Mouse (Mus musculus): ENCODE results near the gene Usp47. TPM values are rescaled to one million over a fixed set of nuclear protein-coding genes. Genes with fewer than 3 reads are reported as not detected.

The Usp47 gene
- polyA plus RNA-seq, 1 experiment, result 15.5 TPM

GRCm38 (mm10) chr7:111997441-111997840 is 25.9 kb upstream of the Usp47 start:
- Histone ChIP-seq H3K4me3 (ENCODE audit: insufficient read depth, low read depth, low read length) (no peak overlapping the region), H3K27ac (ENCODE audit: insufficient read depth, low read depth, low read length) (no peak overlapping the region), H3K36me3 (ENCODE audit: control insufficient read depth, insufficient read depth, low read length) (no peaks in the 10 kb centered on the region), H3K4me1 (ENCODE audit: control insufficient read depth, insufficient read depth, low read length) (no peaks in the 10 kb centered on the region), H3K27me3 (replicated peaks; ENCODE audit: control insufficient read depth, insufficient read depth, low read length) (no peaks in the 10 kb centered on the region)
- no peak for TF ChIP-seq POLR2A (IDR thresholded peaks at IDR 0.05; ENCODE audit: low read depth, low read length)
- no peak for TF ChIP-seq CTCF (conservative IDR thresholded peaks at IDR 0.05; ENCODE audit: insufficient read depth, insufficient read length, low read depth, low read length)
- DNase-seq, result no peak
- WGBS, result 68% methylated on average over 2 of the region's 2 CpGs

- Histone ChIP-seq H3K4me1 (ENCODE audit: control insufficient read depth, insufficient read depth, low read length) (no peaks in the 10 kb centered on the region), H3K27ac (ENCODE audit: insufficient read depth, low read depth, low read length) (no peak overlapping the region), H3K4me3 (ENCODE audit: insufficient read depth, low read depth, low read length) (no peak overlapping the region), H3K27me3 (replicated peaks; ENCODE audit: control insufficient read depth, insufficient read depth, low read length) (no peaks in the 10 kb centered on the region; the same call in 1 of the 2 replicates), H3K36me3 (ENCODE audit: control insufficient read depth, insufficient read depth, low read length) (no peaks in the 10 kb centered on the region)
- DNase-seq, result no peak
- 72% methylated on average over 6 of the region's 6 CpGs for WGBS
- TF ChIP-seq POLR2A (IDR thresholded peaks at IDR 0.05; ENCODE audit: low read depth, low read length), result no peak
- no peak for TF ChIP-seq CTCF (conservative IDR thresholded peaks at IDR 0.05; ENCODE audit: insufficient read depth, insufficient read length, low read depth, low read length)
These were observed 24.8 kb upstream of the Usp47 start for GRCm38 (mm10) chr7:111998446-111999004.

- TF ChIP-seq CTCF (conservative IDR thresholded peaks at IDR 0.05; ENCODE audit: insufficient read depth, insufficient read length, low read depth, low read length), result no peak
- no peaks in the 10 kb centered on the region for H3K4me1 ChIP-seq (ENCODE audit: control insufficient read depth, insufficient read depth, low read length)
- no peaks in the 10 kb centered on the region; the same call in 1 of the 2 replicates for H3K27me3 ChIP-seq (replicated peaks; ENCODE audit: control insufficient read depth, insufficient read depth, low read length)
- DNase-seq, result no peak
- H3K27ac ChIP-seq (ENCODE audit: insufficient read depth, low read depth, low read length), result no peak overlapping the region
- H3K4me3 ChIP-seq (ENCODE audit: insufficient read depth, low read depth, low read length), result no peak overlapping the region
- no peaks in the 10 kb centered on the region for H3K36me3 ChIP-seq (ENCODE audit: control insufficient read depth, insufficient read depth, low read length)
These were observed 23.9 kb upstream of the Usp47 start for GRCm38 (mm10) chr7:111999376-111999775.

- no peaks in the 10 kb centered on the region; the same call in 1 of the 2 replicates for H3K27me3 ChIP-seq (replicated peaks; ENCODE audit: control insufficient read depth, insufficient read depth, low read length)
- no peaks in the 10 kb centered on the region for H3K36me3 ChIP-seq (ENCODE audit: control insufficient read depth, insufficient read depth, low read length)
- no peak for DNase-seq
- TF ChIP-seq CTCF (conservative IDR thresholded peaks at IDR 0.05; ENCODE audit: insufficient read depth, insufficient read length, low read depth, low read length), result no peak
- TF ChIP-seq POLR2A (IDR thresholded peaks at IDR 0.05; ENCODE audit: low read depth, low read length), result no peak
- H3K27ac ChIP-seq (ENCODE audit: insufficient read depth, low read depth, low read length), result no peak overlapping the region
- H3K4me1 ChIP-seq (ENCODE audit: control insufficient read depth, insufficient read depth, low read length), result no peaks in the 10 kb centered on the region
- 88% methylated on average over 1 of the region's 1 CpGs for WGBS
- no peak overlapping the region for H3K4me3 ChIP-seq (ENCODE audit: insufficient read depth, low read depth, low read length)
These were observed 23.1 kb upstream of the Usp47 start for GRCm38 (mm10) chr7:112000166-112000565.

GRCm38 (mm10) chr7:112010511-112010910 is 12.8 kb upstream of the Usp47 start:
- WGBS, result 78% methylated on average over 2 of the region's 2 CpGs
- H3K27ac ChIP-seq (ENCODE audit: insufficient read depth, low read depth, low read length), result no peak overlapping the region
- no peaks in the 10 kb centered on the region for H3K4me1 ChIP-seq (ENCODE audit: control insufficient read depth, insufficient read depth, low read length)
- H3K27me3 ChIP-seq (replicated peaks; ENCODE audit: control insufficient read depth, insufficient read depth, low read length), result no peaks in the 10 kb centered on the region
- DNase-seq, result no peak
- H3K36me3 ChIP-seq (ENCODE audit: control insufficient read depth, insufficient read depth, low read length), result no peaks in the 10 kb centered on the region
- TF ChIP-seq CTCF (conservative IDR thresholded peaks at IDR 0.05; ENCODE audit: insufficient read depth, insufficient read length, low read depth, low read length), result no peak
- no peak for TF ChIP-seq POLR2A (IDR thresholded peaks at IDR 0.05; ENCODE audit: low read depth, low read length)
- H3K4me3 ChIP-seq (ENCODE audit: insufficient read depth, low read depth, low read length), result no peak overlapping the region

- no peak overlapping the region for H3K4me3 ChIP-seq (ENCODE audit: insufficient read depth, low read depth, low read length)
- no peak overlapping the region for H3K27ac ChIP-seq (ENCODE audit: insufficient read depth, low read depth, low read length)
- H3K27me3 ChIP-seq (replicated peaks; ENCODE audit: control insufficient read depth, insufficient read depth, low read length), result no peaks in the 10 kb centered on the region
- DNase-seq, result no peak
- no peaks in the 10 kb centered on the region for H3K4me1 ChIP-seq (ENCODE audit: control insufficient read depth, insufficient read depth, low read length)
- no peak for TF ChIP-seq CTCF (conservative IDR thresholded peaks at IDR 0.05; ENCODE audit: insufficient read depth, insufficient read length, low read depth, low read length)
- TF ChIP-seq POLR2A (IDR thresholded peaks at IDR 0.05; ENCODE audit: low read depth, low read length), result no peak
- no peaks in the 10 kb centered on the region for H3K36me3 ChIP-seq (ENCODE audit: control insufficient read depth, insufficient read depth, low read length)
- 83% methylated on average over 4 of the region's 4 CpGs for WGBS
These were observed 12.3 kb upstream of the Usp47 start for GRCm38 (mm10) chr7:112010976-112011375.

GRCm38 (mm10) chr7:112012102-112012501 is 11.2 kb upstream of the Usp47 start:
- no peak for TF ChIP-seq POLR2A (IDR thresholded peaks at IDR 0.05; ENCODE audit: low read depth, low read length)
- TF ChIP-seq CTCF (conservative IDR thresholded peaks at IDR 0.05; ENCODE audit: insufficient read depth, insufficient read length, low read depth, low read length), result no peak
- H3K27me3 ChIP-seq (replicated peaks; ENCODE audit: control insufficient read depth, insufficient read depth, low read length), result no peaks in the 10 kb centered on the region
- no peak overlapping the region for H3K27ac ChIP-seq (ENCODE audit: insufficient read depth, low read depth, low read length)
- no peak overlapping the region for H3K4me3 ChIP-seq (ENCODE audit: insufficient read depth, low read depth, low read length)
- H3K36me3 ChIP-seq (ENCODE audit: control insufficient read depth, insufficient read depth, low read length), result no peaks in the 10 kb centered on the region
- no peak for DNase-seq
- H3K4me1 ChIP-seq (ENCODE audit: control insufficient read depth, insufficient read depth, low read length), result no peaks in the 10 kb centered on the region
- 33% methylated on average over 5 of the region's 5 CpGs for WGBS
